Mouse (Mus musculus) mouse trophoblast stem cell (cell line): Measurements from ENCODE around the gene Psmb11.

Source experiments
- in situ Hi-C, 2 experiments: fragments of 300-500 bp; cut with MseI, MboI; formaldehyde crosslinking; loops; 2 replicates in 1 of 2; 3 replicates in 1 of 2; pipeline ENCODE4 v1.15.1; 2025

Gene Psmb11

DNA sequence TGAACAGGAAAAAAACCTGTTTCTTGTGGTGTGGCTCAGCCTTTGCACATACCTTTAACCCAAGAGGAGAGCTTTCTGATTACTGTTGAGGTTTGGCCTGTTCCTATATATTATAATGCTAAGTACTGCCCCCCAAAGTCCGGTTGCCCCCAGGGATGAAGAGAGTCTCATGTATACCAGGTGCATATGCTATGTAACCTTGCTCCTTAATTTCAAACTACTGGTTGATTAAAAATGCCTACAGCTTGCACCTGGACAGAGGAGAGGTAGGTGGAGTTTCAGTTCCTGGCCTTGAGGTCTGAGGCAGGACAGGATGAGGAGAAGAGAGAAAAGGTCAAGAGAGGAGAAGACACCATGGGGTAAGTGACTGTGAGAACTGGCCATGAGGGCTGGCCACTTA, at the start of gene Psmb11:
TSS of gene Psmb11 (plus strand) at position 301 of the 400 bp plus-strand sequence.
- in situ Hi-C loops = no loop called here

DNA sequence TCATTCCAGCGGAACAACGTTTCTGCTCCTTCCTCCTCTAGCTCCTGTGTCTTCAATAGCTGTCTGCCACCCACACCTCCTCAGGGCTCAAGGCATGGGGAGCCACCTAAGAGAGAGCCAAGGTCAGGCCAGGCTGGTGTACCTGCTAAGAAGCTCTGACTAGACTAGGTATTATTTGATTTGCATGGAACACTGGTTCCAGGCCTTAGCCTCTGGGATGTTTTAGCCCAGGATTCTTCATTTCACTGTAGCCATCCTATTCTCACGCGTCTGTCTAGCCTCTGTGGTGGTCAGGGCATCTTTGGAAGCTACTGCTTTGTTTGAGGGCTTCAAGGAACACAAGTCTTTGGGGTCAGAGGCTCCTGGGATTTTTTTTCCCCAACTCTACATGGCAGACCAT, 49.1 kb upstream of the Psmb11 start:
- in situ Hi-C loops = no loop called here

DNA sequence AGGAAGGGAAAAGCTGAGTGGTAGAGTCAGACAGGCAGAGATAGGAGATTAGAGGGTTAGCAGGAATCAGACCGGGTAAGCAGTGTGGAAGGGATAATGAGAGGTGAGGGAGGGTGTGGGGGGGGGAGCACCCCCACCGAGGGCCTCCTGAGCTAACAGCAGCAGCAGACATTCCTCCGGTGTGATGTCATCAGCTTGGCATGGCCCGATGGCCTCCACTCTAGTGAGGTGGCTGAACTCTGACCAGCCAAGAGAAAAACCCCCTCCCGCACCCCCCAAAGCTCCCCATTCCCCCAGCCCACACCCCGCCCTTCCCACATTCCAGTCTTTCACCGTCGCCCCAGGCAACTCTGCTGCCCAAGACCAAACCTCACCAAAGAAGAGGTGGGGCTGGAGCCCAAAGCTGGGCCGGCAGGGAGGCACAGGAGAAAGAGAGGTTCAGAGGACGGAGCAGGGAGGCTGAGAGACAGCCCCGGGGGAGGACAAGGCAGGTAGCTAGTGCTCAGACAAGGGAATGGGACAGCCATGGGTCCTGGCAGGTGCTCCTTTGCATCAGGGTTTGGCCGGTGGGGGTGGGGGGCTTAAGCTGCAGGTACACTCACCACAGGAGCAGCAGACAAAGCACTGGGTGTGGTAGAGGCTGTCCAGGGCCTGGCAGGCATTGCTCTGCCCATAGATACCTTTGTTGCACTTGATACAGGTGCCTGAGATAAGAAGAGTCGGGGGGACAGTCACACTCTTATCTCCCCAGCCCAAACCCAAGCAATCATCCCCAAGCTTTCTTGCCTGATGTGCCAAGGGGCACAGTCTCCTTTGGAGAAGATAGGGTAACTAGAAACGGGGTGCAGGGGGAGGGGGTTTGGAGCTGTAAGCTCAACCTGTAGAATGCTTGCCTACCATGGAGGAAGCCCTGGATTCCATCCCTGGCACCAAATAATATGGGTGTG, 48.2 kb upstream of the Psmb11 start:
- in situ Hi-C loops = no loop called here

DNA sequence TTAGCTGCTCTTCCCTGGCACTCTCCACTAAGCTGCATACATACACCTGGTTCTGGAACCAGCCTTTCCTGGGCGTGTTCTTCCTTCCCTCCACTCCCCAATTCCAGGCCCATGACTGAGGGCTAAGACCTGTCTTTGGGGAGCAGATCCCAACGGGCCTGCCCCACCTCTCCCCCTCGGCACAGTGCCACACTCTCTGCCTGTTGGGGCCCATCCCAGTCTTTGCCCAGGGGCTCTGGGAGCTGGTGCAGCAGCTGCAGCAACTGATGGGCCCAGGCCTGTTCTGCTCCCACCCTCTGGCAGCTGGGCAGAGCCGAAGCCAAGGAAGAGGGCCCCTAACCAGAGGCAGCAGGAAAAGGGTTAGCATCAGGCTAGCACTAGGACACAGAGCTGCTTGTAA, 47.0 kb upstream of the Psmb11 start:
- in situ Hi-C loops = no loop called here

DNA sequence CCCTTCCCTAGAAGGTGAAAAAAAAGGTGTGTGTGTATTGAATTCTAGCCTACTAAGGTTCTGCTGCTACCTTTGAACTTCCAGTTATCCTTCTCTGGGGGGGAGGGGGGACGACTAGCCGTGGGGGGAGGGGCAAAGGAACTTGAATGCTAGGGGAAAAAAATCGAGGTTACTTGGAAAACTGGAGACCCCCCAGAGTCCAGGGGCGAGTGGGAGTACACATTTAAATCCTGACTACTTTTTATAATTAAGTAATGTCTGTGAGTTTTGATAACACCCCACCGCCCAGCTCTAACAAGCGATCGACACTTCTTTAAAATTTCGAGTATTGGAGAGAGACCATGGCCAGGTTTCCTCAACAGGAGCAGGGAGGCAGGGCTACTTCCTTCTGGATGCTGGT, 46.2 kb upstream of the Psmb11 start:
- in situ Hi-C loops = no loop called here

DNA sequence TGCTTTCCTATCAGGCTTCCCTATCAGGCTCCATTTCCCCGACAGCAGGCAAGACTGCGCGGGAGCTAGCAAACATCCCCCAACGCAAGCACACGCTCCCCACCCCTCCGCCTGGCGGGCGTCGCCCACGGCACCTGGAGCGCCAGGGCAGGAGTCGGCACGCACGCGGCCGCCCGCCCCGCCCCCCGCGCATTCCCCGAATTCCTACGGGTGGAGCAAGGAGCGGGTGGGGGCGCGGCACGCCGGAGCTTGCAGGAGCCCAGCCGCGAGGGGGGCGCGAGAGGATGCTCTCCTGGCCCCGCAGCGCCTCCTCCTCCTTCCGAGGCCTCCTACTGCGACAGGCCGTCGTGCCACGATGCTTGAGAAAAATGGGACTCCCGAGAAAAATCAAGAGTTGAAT, 45.6 kb upstream of the Psmb11 start:
- in situ Hi-C loops = no loop called here

DNA sequence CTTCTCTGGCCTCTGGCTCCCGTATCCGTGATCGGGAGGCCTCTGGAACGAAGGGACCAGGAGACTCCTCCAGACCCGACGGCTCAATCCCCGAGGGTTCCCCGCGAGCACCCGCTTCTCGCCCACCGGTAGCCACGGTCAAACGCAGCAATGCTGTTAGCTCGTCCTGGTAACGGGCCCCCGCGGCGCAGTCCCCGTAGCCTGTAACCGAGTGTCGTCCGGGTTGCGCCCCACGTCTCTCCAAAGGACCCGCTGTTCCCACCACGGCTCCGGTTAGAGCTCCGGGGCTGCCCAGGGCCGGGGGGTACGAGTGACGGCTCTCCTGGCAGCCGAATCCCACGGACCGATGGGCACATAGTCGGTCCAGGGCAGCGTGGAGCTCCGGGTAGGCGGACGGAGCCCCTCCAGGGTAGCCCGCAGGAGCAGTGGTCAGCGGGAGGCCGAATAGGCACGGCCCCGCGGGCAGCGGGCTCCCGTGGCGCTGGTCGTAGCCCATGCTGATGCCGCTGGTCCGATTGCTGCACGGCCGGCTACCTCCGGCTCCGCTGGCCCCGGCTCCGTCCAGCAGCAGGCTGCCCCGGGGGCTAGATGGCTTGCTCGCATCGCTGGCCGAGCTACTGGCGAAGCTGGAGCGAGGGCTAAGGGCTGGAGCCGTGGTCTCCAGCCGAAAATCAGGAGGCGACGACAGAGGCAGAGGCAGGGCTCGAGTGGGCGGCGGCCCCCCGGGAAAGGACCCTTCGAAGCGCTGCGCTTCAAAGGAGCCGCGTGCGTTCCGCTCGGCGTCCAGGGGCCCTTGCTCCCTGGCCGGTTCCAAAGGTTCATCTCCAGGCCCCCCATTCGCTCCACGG, 44.8 kb upstream of the Psmb11 start:
- in situ Hi-C loops = no loop called here

DNA sequence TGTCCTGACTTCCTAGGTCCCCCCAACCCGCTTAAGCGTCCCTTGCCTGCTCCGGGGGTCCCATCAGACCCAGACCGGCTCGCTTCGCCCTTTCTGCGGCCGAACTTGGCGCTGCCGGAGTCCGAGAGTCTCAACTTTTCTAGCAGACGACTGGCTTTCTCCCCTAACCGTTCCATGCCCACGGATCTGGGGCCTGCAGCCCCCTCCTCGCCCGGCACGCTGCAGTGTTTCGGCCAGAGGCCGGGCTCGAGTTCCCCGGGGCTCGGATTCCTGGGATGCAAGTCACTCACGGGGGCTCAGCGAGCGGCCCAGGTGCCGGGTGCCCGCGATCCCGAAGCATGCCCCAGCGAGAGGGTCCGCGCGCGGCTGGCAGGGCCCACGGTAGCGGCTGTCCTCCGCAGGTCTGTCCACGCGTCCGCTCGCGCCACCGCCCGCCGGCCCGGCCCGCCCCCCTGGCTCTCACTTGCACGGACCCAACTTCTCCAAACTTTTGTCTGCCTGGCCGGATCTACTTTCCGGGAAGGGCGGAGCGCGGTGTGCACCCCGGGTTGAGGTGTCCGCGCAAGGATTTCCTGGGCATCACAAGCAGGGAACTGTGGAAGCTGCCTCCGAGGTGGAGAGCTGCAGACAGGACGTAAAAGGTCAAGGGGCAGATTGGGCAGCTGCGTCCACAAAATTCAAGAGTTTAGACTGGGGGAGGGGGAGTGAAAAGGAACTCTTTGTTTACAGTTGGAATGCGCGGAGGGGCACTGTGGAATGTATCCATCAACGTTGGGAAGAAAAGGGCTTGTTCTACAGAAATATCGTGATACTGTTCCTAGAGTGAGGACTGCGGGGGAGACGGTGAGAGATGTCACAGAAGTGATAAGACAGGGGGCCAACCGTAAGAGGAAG, 43.9 kb upstream of the Psmb11 start, which contains the start of gene Ajuba:
TSS of gene Ajuba (minus strand) at position 470 of the 894 bp plus-strand sequence.
- in situ Hi-C loops = no loop called here

DNA sequence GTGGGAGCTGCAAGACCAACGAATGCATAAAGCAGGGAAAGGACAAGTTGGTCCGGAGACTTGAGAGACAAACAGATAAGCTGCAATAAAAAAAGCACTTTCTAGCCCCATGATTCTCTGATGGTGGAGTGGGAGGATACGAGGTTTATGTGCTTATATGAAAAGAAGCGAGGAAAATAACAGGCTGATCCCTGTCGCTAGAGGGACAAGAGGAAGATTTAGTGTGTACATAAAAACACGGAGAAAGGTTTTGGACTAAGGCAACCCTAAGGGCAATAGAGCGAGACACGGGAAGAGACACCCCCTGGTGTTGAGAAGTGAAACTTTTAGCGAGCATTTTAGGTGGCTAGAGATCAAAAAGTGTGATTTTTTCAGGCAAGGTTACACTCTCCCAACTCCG, 43.2 kb upstream of the Psmb11 start:
- in situ Hi-C loops = no loop called here

DNA sequence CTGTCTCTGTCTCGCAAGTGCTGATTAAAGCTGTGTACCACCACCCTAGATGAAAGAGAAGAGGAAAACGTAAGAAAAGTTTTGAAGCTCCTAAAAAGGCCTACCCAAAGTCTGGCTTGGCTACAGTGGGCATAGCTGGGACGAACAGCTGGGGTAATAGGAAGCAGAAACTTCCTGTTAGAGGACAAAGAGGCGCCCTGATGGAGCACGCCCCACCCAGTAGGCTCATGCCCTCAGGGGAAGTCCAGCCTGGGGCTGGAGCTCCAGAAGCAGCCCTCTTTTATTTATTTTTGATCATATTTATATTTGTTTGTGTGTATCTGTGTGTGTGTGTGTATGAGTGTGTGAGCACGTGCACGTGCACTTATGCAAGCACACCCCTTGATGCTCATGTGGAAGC, 41.6 kb upstream of the Psmb11 start:
- in situ Hi-C loops = no loop called here

DNA sequence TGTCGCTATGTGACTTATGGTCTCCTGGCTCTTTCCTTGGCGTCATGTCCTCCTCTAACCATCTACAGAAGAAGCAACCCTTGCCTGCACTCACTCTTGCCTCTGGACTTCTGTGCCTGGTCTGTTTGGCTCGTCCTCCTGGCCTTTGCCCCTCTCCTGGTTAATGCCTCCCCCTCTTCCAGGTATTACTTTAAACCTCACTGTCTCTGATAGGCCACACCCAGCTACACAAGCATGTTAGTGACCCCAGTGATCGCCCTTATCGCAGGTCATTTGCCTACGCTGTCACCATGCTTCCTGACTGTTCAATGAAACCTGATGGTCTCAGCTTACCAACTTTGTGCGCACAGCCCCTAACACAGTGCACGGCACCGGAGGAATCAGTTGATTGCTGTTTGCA, 38.7 kb upstream of the Psmb11 start:
- in situ Hi-C loops = no loop called here

DNA sequence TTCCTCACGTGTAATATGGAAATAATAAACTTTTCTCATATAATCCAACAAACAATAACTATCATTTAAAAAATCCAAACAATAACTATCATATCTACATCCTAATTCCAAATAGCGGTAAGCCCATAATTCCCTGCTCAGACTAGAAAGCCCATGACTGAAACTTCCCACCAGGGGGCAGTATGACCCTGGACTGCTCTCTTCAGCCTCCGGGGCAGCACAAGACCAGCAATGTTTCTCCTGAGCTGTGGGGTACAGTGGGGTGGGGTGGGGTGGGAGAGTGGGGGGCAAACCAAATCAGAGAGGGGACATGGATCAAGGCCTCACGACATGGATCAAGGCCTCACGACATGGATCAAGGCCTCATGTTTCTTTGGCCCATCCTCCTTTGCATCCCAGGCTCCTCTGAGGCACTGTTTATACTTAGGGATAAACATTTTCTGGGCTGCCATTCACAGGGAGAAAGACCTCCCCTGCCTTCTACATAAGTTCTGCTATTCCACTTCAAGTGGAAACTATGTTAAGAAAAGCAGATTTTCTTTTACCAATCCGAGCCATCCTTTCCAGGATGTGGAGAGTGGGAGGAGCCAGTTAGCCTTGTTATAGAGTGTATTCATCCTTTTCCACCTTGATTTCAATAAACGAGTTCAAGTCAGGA, 37.4 kb upstream of the Psmb11 start:
- in situ Hi-C loops = no loop called here

DNA sequence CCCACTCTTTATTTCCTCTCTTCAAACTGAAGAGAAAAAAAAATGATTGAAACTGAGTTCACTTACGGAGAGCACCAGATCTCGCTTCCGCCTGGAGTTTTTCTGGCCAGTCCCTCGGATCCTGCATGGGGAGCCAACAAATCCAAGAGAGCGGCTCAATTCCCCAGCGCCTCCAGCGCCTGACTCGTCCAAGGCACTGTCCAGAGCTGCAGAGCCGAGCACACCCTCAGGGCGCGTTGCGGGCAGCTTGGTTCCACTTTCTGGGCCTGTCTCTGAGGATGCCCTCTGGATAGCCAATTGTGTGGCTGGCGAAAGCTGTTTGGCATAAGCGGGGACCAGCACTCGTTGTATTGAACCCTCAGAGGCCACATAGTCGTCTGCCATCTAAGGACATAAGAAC, 30.2 kb upstream of the Psmb11 start:
- in situ Hi-C loops = no loop called here

DNA sequence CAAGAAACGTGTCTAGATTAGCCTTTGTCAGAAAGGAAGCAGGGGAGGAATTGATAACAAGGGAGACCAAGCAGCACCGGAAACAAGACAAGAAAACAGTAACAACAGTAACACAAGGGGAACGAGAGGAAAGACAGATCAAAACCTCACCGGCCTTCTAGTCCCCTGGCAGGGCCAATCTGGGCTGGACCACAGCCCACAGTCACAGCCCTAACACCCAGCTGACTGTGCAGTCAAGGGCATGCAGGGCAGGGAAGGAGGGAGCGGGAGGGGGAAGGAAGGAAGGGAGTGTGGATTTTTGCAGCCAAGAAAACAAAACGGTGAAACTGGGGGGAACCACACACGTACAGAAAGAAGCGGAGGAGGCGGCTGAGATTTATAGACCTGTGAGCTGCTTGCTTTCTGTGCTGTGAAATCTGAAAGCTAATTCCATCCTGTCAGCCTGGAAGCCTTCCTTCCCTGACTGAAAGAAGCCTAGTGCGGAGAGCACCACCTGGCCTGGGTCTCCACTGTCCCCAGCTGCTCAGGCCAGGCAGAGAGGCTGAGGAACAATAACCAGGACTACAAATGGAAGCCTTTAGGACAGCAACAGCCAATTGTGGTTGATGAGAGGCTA, 28.8 kb upstream of the Psmb11 start:
- in situ Hi-C loops = no loop called here

DNA sequence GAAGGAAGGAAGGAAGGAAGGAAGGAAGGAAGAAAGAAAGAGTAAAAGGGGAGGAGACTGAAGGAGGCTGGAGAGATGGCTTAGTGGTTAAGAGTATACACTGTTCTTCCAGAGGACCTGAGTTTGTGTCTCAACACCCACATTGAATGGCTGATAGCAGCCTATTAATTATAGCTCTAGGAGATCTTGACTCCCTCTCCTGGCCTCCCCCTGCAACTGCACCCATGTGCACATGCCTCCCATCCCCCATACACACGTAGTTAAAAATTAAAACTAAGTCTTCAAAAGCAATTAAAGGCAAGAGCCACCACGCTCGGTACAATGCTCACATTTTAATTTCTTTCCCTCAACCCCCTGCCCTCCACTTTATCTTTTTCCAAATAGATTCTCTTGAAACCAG, 27.2 kb upstream of the Psmb11 start:
- in situ Hi-C loops = no loop called here

DNA sequence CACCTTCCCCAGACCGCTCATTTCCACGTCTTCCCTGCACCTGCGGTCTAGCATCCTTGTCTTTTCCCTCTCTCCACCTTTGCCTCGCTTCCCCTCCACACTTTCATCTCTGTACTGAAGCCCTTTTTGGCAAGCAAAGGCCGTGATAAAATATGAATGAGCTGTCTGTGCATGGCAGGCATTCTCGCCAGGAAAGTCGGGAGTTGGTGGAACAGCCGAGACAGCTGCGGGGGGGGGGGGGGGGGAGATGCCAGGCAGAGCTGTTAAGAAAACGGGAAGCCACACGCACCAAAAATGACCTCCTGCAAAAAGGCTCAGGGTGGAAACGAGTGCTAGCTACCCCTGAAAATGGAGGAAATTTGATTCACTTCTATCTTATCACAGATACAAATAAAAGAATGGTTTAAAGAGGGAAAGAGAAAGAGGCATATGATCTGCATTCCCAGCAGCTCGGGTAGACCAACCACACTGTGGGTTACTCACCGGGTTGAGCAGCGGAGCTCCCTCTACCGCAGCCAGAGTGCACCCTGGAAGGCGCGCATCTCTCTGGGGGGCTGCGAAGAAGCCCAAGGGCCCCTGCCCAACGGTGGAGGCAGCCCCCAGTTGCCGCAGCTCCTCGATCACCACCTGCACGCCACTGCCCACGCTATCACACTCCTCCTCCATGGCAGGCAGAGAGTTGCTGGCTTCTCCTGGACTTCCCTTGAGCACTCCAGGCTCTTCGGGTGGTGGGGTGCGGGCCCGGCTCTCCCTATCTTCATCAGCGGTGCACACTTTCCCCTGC, 26.4 kb upstream of the Psmb11 start:
- in situ Hi-C loops = no loop called here

DNA sequence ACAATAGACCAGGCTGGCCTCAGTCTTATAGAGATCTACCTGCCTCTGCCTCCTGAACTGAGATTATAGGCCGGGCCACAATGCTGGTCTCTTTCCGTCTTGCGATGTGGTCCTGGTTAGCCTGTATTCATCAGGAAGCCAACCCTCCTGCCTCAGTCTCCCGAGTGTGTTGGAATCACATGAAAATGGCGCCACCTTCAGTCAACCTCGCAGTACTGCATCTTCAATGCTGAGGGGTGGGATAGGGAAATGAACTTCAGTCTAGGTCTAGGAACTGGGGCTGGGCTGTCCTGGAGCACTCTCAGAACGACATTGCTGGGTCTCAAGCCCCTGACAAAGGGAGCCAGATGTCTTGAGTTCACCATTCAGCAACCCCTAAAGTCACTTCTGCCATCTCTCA, 24.1 kb upstream of the Psmb11 start:
- in situ Hi-C loops = no loop called here

DNA sequence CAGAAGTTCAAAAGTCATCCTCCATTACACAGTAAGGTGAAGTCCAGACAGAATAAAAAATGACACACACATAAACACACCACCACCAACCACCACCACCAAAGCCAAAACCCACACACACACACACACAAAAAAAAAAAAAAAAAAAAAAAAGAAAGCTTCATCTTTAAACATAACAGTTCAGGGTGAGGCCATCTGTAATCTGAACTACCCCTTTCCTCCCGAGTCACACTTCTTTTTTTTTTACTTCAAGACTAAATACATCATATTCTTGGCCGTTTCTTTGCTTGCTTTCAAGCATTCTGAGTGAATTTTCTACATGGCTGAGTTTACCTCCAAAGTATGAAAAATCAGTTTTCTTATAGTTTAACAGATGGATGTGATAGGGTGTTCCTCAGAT, 19.6 kb upstream of the Psmb11 start:
- in situ Hi-C loops = no loop called here

DNA sequence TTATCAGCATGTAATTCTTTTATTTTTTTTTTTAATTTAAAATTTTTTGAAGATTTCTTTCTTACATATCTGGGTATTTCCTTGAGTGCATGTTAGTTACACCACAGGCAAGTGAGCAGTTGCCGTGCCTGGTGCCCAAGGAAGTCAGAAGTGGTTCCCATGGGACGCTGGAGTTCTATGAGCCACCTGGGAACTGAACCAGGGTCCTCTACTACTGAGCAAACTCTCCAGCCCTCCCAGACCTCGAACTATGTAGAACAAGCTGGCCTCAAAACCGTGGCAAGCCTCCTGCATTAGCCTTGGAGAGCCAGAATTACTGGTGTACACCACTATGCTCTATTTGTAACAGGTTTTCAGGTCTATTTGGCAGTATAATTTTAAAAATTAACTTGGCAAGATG, 18.6 kb upstream of the Psmb11 start:
- in situ Hi-C loops = no loop called here
